Mouse (Mus musculus) spleen, embryonic (tissue): ENCODE data around the gene Klhl41.

Experiments
- CTCF ChIA-PET: fragments of 350-600 bp; sonication (Branson Sonifier 250); formaldehyde crosslinking; loops from one replicate; lab custom pipeline; 2022; lab: Charles Lee

The Klhl41 gene

DNA sequence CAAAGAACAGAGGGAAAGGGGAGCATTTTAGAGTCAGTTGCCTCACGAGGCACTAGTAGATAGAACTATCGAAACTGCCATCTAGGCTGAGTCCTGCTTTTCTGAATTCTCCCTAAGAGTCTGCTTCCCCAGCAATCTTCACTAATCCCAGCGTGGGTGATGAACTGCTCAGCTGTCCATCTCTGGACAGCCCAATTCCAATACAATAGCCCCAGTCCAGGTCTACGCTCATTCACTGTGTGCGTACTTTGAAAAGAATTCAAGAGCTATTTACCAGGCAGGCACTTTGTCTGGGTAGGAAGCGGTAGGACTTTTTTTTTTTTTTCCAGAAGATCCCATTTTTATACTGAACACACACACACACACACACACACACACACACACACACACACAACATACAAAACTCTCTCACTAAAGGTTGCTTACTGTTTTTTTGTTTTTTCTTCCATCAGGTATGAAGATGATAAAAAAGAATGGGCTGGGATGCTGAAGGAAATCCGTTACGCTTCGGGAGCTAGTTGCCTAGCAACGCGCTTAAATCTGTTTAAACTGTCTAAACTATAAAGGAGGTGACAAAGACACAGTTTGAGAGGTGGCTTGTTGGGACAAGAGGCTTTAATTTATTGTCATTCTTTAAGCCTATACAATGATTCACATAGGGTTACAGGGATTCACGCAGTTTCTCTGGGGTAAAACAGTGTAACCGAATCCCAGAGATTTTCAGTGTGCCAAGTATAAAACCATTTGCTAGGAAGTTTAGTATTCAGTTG is 13.3 kb downstream of the Klhl41 start:
- CTCF ChIA-PET, result no interaction called here

GRCm38 (mm10) chr2:69684488-69684887 is 14.6 kb downstream of the Klhl41 start:
- CTCF ChIA-PET, result no interaction called here

DNA sequence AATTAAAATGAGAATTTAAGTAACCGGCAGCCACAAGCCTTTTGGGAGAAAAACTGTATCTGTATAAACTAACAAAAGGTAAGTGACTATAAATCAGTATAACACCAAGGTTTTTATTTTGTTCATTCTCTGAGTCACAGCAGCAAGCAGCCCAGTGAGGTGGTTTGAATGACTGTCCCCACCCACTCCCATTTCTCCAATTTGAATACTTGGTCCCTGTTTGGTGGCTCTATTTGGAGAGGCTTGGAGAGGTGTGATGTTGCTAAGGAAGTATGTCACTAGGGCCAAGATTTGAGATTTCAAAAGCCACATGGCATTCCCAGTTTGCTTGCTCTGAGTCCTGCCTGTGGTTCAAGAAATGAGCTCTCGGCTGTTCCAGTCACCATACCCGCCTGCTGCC is 20.3 kb downstream of the Klhl41 start:
- CTCF ChIA-PET, result no interaction called here

DNA sequence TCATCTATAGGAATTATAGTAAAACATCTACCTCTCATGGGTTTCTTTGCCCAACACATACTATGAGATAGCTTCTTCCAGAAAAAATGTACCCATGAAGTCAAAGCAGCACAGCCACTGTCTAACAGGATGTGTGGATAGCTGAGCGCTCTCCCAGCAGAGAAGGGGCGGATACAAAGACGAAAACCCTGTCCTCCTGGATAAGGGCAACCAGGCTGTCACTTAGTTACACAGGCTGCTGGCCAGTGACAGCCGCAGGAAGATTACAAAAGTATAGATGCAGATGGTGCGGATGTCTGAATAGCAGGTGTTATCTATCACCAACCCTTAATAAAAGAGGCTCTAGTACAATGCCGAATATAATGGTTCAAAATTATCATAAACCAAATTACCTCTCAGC is 20.9 kb downstream of the Klhl41 start:
- CTCF ChIA-PET, result no interaction called here

- CTCF ChIA-PET, result interaction anchor here (0.7 kb wide), 1 partner anchor 44 kb away, joined by 3 read pairs; no protein-coding TSS in a partner anchor
Measured at GRCm38 (mm10) chr2:69693501-69693900, 23.6 kb downstream of the Klhl41 start.

GRCm38 (mm10) chr2:69700446-69700845 is 30.5 kb downstream of the Klhl41 start:
- CTCF ChIA-PET, result no interaction called here

DNA sequence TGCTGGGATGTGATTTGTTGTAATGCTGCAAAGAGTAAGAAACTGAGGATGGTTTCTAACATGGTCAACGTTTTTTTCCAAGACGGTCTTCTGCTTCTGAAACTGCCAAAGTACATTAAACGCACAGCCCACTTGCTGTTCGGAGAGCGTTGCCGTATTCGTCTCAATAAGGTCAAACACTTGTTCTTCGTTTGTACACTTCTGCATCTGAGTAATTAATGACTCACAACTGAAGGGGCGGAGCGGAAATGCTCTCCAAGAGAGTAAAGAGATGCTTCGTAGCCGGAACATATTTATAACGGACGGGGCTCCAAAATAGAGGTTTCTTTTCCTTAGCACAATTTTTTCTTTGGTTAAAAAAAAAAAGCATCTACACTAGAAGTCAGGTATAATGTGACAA is 42.3 kb downstream of the Klhl41 start:
- CTCF ChIA-PET, result no interaction called here

DNA sequence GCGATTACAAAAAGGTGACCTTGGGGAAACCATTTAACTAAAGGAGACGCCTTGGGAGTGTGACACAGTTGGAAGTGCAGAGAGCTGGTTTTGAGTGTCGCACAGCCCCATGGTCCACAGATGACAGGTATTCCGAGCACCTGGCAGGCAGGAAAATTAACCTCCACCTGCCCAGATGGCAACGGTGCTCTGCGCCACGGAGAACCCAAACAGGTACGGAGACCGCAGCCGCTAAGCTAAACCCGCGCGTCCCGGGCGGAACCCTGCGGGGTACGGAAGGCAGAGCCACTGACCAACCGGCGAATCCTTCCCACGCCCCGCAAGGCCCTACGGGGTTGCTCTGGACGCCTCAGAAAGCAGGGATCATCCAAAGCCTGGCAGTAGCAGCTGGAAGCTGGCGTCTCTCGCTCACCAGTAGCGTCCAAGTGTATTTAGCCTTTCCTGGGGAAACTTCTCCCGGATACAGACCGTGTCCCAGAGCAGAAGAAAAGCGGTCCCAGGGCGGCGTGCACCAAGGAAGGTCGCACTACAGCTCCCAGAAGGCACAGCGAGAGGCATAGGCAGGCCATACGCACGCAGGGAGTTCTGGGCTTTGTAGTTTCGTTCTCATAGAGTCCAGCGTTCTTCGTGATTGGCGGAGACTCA is 43.2 kb downstream of the Klhl41 start, which contains the start of gene Fastkd1:
TSS of gene Fastkd1 (minus strand) at position 536 of the 645 bp plus-strand sequence.
- CTCF ChIA-PET, result no interaction called here

- CTCF ChIA-PET, result no interaction called here
Measured at GRCm38 (mm10) chr2:69713626-69714014, 43.7 kb downstream of the Klhl41 start.

- CTCF ChIA-PET, result no interaction called here
Measured at GRCm38 (mm10) chr2:69714126-69714525, 44.2 kb downstream of the Klhl41 start.

GRCm38 (mm10) chr2:69716483-69716882 is 46.6 kb downstream of the Klhl41 start:
- CTCF ChIA-PET, result no interaction called here

GRCm38 (mm10) chr2:69719121-69719520 is 49.2 kb downstream of the Klhl41 start:
- CTCF ChIA-PET, result no interaction called here

GRCm38 (mm10) chr2:69722273-69722649 is 52.3 kb downstream of the Klhl41 start, which contains the start of gene Ppig:
TSS of gene Ppig (plus strand) at chr2:69722545.
- CTCF ChIA-PET, result no interaction called here

DNA sequence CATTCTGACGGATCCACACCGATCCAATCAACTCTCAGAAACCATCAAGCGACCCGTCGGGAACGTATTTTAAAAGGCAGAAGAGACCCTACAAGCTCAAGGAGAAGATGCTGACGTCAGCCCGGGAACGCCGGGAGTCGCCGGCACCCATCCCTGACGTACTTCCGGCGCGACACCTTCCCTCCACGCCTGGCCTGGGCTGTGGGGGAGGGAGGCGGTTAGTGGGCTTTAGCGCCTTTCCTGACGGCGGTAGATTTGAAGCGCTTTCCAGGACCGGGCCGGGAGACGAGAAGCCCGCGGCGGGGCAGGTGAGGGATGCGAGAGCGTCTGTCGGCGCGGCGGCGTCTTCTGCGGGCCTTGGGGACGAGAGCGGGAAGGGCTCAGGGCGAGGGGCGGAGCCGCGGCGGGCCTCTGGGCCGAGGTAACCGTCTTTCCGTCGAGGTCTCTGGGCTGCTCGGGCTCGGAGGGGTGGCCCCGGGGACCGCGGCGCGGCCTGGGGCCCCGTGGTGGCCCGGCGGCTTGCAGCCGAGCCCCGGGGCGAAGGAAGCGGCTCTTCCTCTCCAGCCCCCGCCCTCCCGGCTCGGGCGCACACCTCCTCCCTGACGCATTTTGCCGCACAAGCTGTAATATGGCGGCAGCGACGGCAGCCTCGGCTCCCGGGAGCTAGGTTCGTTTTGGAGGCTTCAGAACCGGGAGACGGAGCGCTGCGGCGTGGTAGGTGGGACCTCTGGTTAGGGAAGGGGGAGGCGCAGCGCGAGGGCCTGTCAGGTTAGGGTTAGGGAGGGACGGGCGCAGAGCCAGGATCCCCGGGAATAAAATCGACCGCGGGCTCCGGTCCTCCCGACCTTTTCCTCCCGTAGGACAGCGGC is 53.0 kb downstream of the Klhl41 start:
- CTCF ChIA-PET, result no interaction called here

DNA sequence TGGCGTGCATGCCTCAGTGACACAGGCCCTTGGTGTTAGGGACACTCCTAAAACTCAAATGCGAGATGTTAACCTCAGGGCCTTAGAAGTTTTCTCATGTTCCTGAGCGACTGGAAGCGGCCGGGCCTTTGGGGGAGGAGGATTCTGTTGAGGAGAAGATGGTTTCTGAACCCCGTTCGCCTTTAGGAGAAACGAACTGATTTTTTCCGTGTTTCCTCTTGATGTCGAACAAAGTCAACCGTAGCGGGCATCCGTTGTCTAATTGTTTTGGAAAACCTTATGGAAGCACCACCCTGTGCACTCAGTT is 53.6 kb downstream of the Klhl41 start:
- CTCF ChIA-PET, result no interaction called here
